Mouse (Mus musculus) inflammation-experienced regulatory T-cells, adult 6 months (primary cell): Measurements from ENCODE around the gene Txk. TPM values are rescaled to one million over a fixed set of nuclear protein-coding genes. Genes with fewer than 3 reads are reported as not detected.
A peak's percentile ranks its signal among the peaks of the same experiment; 100 is the strongest.

Experiments
- ATAC-seq: one replicate; pipeline ENCODE4 v1.8.0; 2017
- polyA plus RNA-seq, 3 experiments: library from polyadenylated mRNA; unstranded; fragments of 100-300 nt; shearing (Covaris generic); gene quantifications; one replicate each; pipeline ENCODE4 v1.2.1; 2017

Gene Txk
- polyA plus RNA-seq, 3 experiments from 2014 or later: 46.0 to 52.1 (median 51.6) TPM

GRCm38 (mm10) chr5:72689556-72689955, 63.0 kb downstream of the Txk start:
- ATAC-seq: no peak

GRCm38 (mm10) chr5:72681451-72681850, 71.1 kb downstream of the Txk start:
- no peak for ATAC-seq

- no peak for ATAC-seq
These were observed 77.5 kb downstream of the Txk start for GRCm38 (mm10) chr5:72674994-72675542.

- no peak for ATAC-seq
These were observed 81.4 kb downstream of the Txk start for GRCm38 (mm10) chr5:72671017-72671699.

- no peak for ATAC-seq
These were observed 84.2 kb downstream of the Txk start for GRCm38 (mm10) chr5:72668351-72668750.

GRCm38 (mm10) chr5:72666428-72666827, 86.1 kb downstream of the Txk start:
- no peak for ATAC-seq

GRCm38 (mm10) chr5:72665281-72665680, 87.3 kb downstream of the Txk start:
- peak; percentile 65 for ATAC-seq

- ATAC-seq: peak; percentile 14
These were observed 87.7 kb downstream of the Txk start for GRCm38 (mm10) chr5:72664854-72665253.

GRCm38 (mm10) chr5:72664126-72664525, 88.5 kb downstream of the Txk start:
- no peak for ATAC-seq

GRCm38 (mm10) chr5:72661051-72661781, 91.4 kb downstream of the Txk start:
- ATAC-seq: no peak

- ATAC-seq: peak; percentile 58
These were observed 94.2 kb downstream of the Txk start for GRCm38 (mm10) chr5:72658375-72658774.

GRCm38 (mm10) chr5:72656270-72656791, 96.2 kb downstream of the Txk start:
- no peak for ATAC-seq

GRCm38 (mm10) chr5:72653068-72653674, 99.4 kb downstream of the Txk start:
- ATAC-seq: no peak

GRCm38 (mm10) chr5:72648987-72649735, 103.4 kb downstream of the Txk start:
- ATAC-seq: no peak

GRCm38 (mm10) chr5:72647958-72648595, 104.5 kb downstream of the Txk start:
- peak; percentile 8 for ATAC-seq

- peak; percentile 95 for ATAC-seq
These were observed 105.1 kb downstream of the Txk start, which contains the start of gene Nipal1 for GRCm38 (mm10) chr5:72647418-72647907. Nipal1 (plus strand) TSS chr5:72647795.

- peak; percentile 1 for ATAC-seq
These were observed 105.6 kb downstream of the Txk start for GRCm38 (mm10) chr5:72646996-72647395.

GRCm38 (mm10) chr5:72646131-72646530, 106.4 kb downstream of the Txk start:
- peak; percentile 38 for ATAC-seq
